22 mouse cellular contexts compared by ENCODE assay signal in the genomic region with DNA sequence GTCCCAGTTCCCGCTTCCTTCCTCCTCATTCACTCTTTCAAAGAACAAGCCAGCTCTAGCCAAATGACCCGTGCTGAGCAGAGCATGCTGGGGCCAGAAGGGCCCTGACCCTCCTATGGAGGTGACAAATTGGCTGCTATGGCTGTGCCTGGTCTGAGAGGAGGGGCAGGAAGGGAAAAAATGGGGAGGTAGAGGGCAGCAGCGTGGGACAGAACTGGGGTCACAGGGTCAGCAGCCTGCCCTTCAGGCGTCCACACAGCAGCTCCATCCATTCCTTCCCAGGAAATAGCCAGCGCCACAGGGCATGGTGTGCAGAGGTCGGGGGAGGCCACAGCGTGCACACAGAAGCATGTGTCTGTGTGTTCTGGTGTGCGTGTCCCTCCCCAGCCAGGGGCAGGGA.
DNase-seq lines count a peak whose midpoint lies in the region; ATAC-seq and TF ChIP-seq lines count a peak whose summit lies in the region.
"Had no signal": no experiment of that assay in that cellular context is flagged by ENCODE, and none has a peak within 500 bp of the region (broad histone marks: within the 10 kb centered on the region; RNA-seq: fewer than 3 reads in every experiment).

No protein-coding gene starts in this region.

- DNase-seq in hindbrain, embryonic 10.5 days (ENCODE audit: low spot score), result peak; percentile 82
- DNase-seq in lung, adult 18-20 months, result peak; percentile 7 to 22
- DNase-seq in lung, postnatal 14 days, result no peak
- no peak for DNase-seq in G1E (ENCODE audit: low spot score)
- peak; percentile 84 for DNase-seq in embryo, embryonic 9.5 days (ENCODE audit: extremely low spot score)
- DNase-seq in urinary bladder, postnatal 36 days (ENCODE audit: low spot score in 2 of 2), result no peak
- DNase-seq in spleen, postnatal 4 days (ENCODE audit: low spot score in 2 of 2), result no peak
- DNase-seq: adrenal gland, postnatal 10 days; cerebellum, adult 18-20 months; cerebellum, postnatal 14 days; gastrocnemius, postnatal 36 days; layer of hippocampus, postnatal 36 days; thymus, adult 18-20 months; thymus, postnatal 36 days had no signal

- no peak overlapping the region for H3K27ac ChIP-seq in hindbrain, embryonic 10.5 days
- H3K27ac ChIP-seq in hindbrain, embryonic 16.5 days (ENCODE audit: low read depth, low read length), result no peak overlapping the region
- H3K27ac ChIP-seq: forebrain, embryonic 12.5 days; hindbrain, embryonic 14.5 days; limb, embryonic 13.5 days; liver, embryonic 12.5 days; lung, embryonic 15.5 days; midbrain, embryonic 13.5 days; neural tube, embryonic 12.5 days had no signal

- H3K36me3 ChIP-seq in hindbrain, embryonic 10.5 days, result no peaks in the 10 kb centered on the region
- no peaks in the 10 kb centered on the region for H3K36me3 ChIP-seq in hindbrain, embryonic 16.5 days (ENCODE audit: control insufficient read depth, insufficient read depth, low read length)
- H3K36me3 ChIP-seq in G1E (replicated peaks), result no peaks in the 10 kb centered on the region
- H3K36me3 ChIP-seq: forebrain, embryonic 12.5 days; limb, embryonic 13.5 days; liver, embryonic 12.5 days; lung, embryonic 15.5 days; midbrain, embryonic 13.5 days; neural tube, embryonic 12.5 days had no signal

- H3K4me1 ChIP-seq in hindbrain, embryonic 10.5 days (replicated peaks), result peaks cover 31% of the 10 kb centered on the region
- no peaks in the 10 kb centered on the region for H3K4me1 ChIP-seq in hindbrain, embryonic 16.5 days (ENCODE audit: control insufficient read depth, insufficient read depth, low read depth, low read length)
- no peaks in the 10 kb centered on the region for H3K4me1 ChIP-seq in G1E (ENCODE audit: insufficient read depth, low read depth, low read length)
- H3K4me1 ChIP-seq: forebrain, embryonic 12.5 days; midbrain, embryonic 13.5 days had no signal

- no peak for ATAC-seq in hindbrain, embryonic 16.5 days
- ATAC-seq in G1E (ENCODE audit: extremely low read depth, insufficient number of reproducible peaks, low FRiP score, poor library complexity, severe bottlenecking), result no peak
- ATAC-seq: liver, embryonic 12.5 days; midbrain, embryonic 13.5 days had no signal

- no peak for TF ChIP-seq CTCF in G1E (IDR thresholded peaks at IDR 0.05; ENCODE audit: low read depth, low read length)

- WGBS in hindbrain, embryonic 10.5 days, result 15% methylated on average over 8 of the region's 8 CpGs
- WGBS in hindbrain, embryonic 16.5 days, result 20% methylated on average over 8 of the region's 8 CpGs

- no peaks in the 10 kb centered on the region for H3K9me3 ChIP-seq in hindbrain, embryonic 10.5 days
- no peaks in the 10 kb centered on the region for H3K9me3 ChIP-seq in hindbrain, embryonic 16.5 days (ENCODE audit: control insufficient read depth, low read length)
- H3K9me3 ChIP-seq in G1E (replicated peaks), result peaks cover 79% of the 10 kb centered on the region
- H3K9me3 ChIP-seq: forebrain, embryonic 12.5 days; lung, embryonic 15.5 days; midbrain, embryonic 13.5 days had no signal

- H3K4me3 ChIP-seq in hindbrain, embryonic 10.5 days, result no peak overlapping the region
- no peak overlapping the region for H3K4me3 ChIP-seq in hindbrain, embryonic 16.5 days (ENCODE audit: low read length)
- H3K4me3 ChIP-seq in G1E (ENCODE audit: low read depth, low read length), result 0 out of 2 replicates have a peak overlapping the region, but pooled peaks have one; percentile 33
- H3K4me3 ChIP-seq: forebrain, embryonic 12.5 days; limb, embryonic 13.5 days; liver, embryonic 12.5 days; lung, embryonic 15.5 days; midbrain, embryonic 13.5 days; neural tube, embryonic 12.5 days had no signal

- H3K9ac ChIP-seq in hindbrain, embryonic 16.5 days (ENCODE audit: low read depth, low read length), result no peak overlapping the region
- H3K9ac ChIP-seq: forebrain, embryonic 12.5 days; hindbrain, embryonic 14.5 days; limb, embryonic 13.5 days; liver, embryonic 12.5 days; lung, embryonic 15.5 days; midbrain, embryonic 13.5 days; neural tube, embryonic 12.5 days had no signal

- peaks cover 93% of the 10 kb centered on the region for H3K27me3 ChIP-seq in hindbrain, embryonic 10.5 days (ENCODE audit: insufficient read depth, poor library complexity, severe bottlenecking)
- no peaks in the 10 kb centered on the region; the same call in 1 of the 2 replicates for H3K27me3 ChIP-seq in hindbrain, embryonic 16.5 days (replicated peaks; ENCODE audit: control insufficient read depth, insufficient read depth, low read length)
- H3K27me3 ChIP-seq in G1E (ENCODE audit: insufficient read depth, low read length), result no peaks in the 10 kb centered on the region
- H3K27me3 ChIP-seq: liver, embryonic 12.5 days; lung, embryonic 15.5 days had no signal

- H3K4me2 ChIP-seq in hindbrain, embryonic 16.5 days (ENCODE audit: low read length), result no peak overlapping the region
- H3K4me2 ChIP-seq: forebrain, embryonic 12.5 days; hindbrain, embryonic 14.5 days; limb, embryonic 13.5 days; liver, embryonic 12.5 days; lung, embryonic 15.5 days; midbrain, embryonic 13.5 days; neural tube, embryonic 12.5 days had no signal

Comparison
In these comparisons a context has a peak if more than half of its experiments do, and no peak if none do; other contexts are left out.
1. DNase-seq: peak in hindbrain, embryonic 10.5 days (single experiment), lung, adult 18-20 months (2 of 2) and embryo, embryonic 9.5 days (single experiment); none in lung, postnatal 14 days (single experiment), G1E (single experiment), urinary bladder, postnatal 36 days (0 of 2) and spleen, postnatal 4 days (0 of 2).